Mouse (Mus musculus) megakaryocyte, adult 5-6 weeks (primary cell): ENCODE results near the gene BC030867. TPM values are rescaled to one million over a fixed set of nuclear protein-coding genes. Genes with fewer than 3 reads are reported as not detected.
"Not testable (repeated sequence)": the region's sequence is repeated elsewhere in the genome, so short reads cannot be mapped to it uniquely, and the experiment has no call there.

Experiments
- ATAC-seq: 2 replicates; pipeline ENCODE4 v1.8.0; 2016; ENCODE audit warnings: mild to moderate bottlenecking, inconsistent platforms; ENCODE audit not compliant: poor library complexity, severe bottlenecking
- total RNA-seq, 2 experiments: library from RNA; stranded (forward) in 1 of 2; stranded (reverse) in 1 of 2; fragments of 153-499, 151-499 nt in 1 of 2; fragments of 221-1000, 200-1000 nt in 1 of 2; gene quantifications; 2 replicates each; pipeline versions ENCODE4 v1.2.3 to v1.2.4; 2015 to 2017

Gene BC030867
- total RNA-seq, 2 experiments from 2014 or later: 5.0 to 8.7 TPM

DNA sequence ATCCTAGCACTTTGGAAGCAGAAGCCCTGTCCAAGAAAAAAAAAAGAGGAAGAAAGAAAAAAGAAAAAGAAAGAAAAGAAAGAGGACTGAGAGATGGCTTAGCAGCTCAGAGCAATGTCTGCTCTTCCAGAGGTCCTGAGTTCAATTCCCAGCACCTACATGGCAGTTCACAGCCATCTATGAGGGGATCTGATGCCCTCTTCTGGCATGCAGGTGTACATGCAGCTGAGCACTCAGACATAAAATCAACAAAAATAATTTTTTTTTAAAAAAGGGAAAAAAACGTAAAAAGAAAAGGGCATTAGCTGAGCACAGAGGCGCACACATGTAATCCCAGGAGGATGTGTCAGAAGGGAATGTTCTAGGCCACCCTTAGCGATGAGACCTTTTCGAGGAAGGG is 1.8 kb upstream of the BC030867 start:
- no peak for ATAC-seq

DNA sequence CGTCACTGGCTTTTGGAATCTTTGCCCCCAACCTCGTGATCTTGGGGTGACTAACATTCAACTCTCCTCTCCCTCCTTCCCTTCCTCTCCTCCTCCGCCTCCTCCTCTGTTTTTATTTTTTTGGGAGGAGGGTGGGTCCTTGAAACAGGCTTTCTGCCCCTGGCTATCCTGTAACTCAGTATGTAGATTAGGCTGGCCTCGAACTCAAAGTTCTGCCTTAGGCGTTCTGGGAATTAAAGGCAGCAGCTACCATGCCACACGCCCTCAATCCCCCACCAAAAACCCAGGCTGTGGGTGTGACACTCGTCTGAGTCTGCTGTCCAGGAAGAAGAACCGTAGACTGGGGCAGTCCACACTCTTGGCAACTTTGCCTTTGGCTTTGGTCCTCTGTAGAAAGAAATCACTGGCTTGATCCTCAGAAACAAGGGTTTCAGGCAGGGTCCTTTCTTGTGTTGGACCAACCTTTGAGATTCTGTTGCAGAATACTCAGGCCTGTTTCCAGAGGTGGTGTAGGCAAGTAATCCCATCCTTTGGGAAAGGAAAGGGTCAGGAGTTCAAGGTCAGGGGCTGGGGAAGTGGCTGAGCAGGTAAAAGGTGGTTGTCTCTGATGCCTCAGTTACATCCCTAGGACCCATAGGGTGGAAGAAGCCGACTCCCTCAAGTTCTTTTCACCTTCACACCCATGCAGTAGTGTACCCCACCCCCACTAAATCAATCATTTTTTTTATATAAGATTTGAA is 839 bp downstream of the BC030867 start:
- no peak for ATAC-seq

DNA sequence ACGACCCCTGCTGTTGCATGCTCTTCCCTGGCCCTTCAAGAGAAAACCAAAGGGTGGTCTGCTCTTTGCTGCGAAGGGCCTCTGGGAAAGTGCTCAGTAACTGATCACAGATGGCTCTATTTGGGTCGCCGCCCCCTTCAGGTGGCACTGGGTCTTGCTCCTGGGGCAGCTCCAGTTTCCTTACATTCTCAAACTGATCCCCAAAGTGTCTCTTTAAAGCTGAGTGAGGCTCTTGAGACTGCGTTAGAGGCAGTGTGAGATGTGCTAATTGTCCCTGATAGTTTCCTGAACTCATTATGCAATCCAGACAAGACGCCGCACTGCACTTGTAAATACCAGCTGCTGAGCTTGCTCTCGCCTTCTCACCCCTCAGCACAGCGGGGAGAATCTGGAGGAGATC is 8.8 kb downstream of the BC030867 start:
- no peak for ATAC-seq

DNA sequence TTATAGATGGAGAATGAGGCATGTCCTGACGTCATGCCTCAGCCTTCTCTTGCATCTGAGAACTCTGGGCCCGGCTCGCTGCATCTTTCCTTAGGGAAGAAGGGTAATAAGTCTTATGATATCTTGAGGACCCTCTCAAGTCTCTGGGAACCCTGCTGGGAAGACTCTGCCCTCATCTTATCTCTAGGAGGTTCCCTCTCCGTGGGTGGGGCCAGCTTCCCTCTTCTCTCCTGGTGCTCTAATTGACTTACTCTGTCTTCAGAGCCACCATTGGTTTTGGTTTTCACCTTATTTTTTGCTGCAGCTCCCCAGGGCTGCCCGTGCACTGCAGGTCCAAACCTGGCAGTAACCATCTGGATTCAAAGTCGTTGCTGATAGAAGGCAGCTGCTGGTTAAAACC is 9.4 kb downstream of the BC030867 start:
- ATAC-seq: no peak

DNA sequence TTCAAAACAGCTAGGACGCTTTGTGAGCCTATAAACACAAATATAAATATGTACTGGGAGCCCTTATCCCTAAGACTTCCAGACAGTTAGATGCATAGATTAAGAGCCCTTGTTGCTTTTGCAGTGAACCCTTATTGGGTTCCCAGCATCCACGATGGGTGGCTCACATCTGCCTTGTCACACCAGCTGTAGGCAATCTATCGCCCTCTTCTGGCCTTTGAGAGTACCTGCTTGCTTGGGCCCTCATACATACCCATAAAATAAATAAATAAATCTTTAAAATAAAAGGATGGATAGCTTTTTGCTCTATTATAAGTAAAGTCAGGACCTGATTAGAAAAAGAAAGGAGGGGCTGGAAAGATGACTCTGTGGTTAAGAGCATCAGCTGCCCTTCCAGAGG is 9.8 kb downstream of the BC030867 start:
- ATAC-seq: no peak

DNA sequence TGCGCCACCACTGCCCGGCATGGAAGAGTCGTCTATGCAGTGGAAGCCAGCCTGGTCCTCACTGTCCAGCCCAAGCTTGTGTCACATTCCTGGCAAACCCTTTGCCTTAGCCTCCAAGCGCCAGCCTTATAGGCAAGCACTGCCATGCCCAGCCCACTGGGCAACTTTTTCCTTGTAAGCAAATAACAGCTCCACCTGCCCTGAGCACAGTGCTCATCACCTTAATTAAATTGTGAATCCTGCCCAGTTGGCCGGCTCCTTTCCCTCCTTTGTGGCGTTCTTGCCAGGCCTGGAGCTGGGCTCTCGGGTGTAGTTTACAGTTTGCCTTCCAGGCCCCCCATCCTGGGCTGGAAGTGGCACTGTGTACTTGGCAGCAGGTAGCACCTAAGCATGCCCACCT is 14.5 kb downstream of the BC030867 start:
- ATAC-seq: no peak

DNA sequence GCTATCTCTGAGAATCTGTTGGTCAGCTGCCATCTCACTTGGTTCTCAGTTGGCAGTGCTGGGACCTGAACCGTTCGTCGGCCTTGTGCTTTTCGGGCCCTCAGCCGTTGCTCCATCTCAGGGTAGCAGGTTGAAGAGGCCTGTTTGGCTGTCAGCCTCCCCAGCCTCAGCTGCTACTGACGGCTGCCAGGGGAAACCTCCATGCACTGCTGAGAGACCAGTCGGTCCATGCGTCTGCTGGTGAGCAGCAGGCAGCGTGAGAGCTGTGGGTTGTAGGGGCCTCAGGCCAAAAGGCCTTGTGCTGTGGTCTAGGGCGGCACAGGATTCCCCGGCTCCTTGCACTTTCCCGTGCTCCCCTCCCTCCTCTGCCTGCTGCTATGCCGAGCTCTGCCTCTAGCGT is 17.1 kb downstream of the BC030867 start:
- ATAC-seq: no peak

DNA sequence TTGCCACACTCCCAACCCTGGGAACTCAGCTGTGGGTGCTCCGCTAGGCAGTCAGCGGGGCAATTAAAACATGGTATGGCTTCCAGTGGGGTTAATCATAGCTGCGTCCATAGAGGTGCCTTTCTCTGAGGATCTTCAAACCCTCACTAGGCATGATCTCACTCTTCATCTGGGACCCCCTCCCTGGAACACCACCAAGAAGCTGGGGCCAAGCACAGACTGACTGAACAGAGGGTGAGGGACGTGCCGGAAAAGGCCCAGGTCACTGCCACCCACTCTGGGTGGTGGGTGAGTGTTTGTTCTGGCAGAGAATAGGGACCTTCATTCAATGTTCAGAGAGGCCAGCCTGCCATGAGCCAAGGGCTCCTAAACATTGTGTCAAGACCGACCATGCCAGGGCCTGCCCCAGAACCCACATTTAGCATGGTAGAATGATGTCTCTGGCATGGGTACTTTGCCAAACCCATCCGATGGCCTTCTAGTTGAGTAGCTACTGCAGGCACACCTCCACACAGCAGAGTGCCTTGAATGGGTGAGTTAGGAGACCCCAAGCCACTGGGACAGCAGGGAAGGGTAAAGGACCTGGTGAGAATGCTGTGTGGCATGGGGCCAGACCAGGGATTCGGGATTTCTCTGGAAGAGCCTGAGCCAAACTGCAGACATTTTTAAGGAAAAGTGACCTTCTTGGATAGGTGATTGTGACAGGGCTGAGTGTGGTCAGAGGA is 18.1 kb downstream of the BC030867 start:
- ATAC-seq: no peak

DNA sequence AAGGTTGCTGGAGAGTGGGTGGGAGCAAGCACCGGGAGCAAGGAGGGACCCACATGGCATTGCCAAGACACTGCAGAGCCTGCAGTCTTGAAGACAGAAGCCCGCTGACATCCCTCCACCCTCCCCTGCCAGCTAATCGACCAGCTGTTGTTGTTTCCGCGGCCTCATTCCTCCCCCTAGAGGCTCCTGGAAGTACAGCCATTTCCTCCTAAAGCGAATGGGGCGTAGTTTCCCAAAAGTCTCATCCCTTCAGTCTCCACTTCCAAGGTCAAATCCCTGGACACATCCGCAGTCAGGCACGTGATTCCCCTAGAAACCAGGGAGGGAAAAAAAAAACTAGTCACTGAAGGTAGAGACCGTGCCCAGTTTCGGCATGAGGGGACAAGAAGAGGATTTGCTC is 18.8 kb downstream of the BC030867 start:
- peak; percentile 87 for ATAC-seq

DNA sequence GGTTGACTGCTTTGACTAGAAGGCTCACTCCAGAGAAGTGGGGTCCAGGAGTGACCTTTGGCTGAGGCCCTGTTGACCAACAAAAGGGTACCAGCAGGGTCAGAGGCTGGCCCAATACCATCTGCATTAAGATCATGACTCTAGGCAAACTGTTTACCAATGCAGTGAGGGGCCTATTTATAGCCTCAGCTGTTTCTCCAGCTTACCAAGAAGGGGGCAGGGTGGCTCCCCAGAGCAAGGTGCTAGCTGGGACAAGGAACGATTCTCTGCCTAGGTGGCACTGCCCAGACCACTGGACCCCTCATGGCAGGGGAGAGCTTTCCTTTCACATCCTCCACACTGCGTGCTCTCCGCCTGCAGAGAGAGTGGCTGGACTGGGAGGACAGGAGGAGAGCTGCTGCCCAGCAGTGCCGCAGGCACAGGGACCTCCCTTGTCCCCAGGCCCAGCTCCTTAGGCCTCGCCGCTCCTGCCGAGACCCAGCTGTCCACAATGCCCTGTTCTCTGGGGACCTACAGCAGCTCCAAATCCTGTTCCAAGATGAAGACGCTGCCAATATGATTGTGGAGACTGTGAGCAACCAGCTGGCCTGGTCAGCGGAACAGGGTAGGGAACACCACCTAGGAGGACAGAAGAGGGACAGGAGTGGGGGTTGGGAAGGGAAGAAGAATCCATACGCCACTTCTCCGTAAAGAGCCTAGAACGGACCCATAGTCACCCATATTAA is 20.0 kb downstream of the BC030867 start, which contains the start of gene Asb16:
TSS of gene Asb16 (plus strand) at position 224 of the 725 bp plus-strand sequence.
- no peak for ATAC-seq

DNA sequence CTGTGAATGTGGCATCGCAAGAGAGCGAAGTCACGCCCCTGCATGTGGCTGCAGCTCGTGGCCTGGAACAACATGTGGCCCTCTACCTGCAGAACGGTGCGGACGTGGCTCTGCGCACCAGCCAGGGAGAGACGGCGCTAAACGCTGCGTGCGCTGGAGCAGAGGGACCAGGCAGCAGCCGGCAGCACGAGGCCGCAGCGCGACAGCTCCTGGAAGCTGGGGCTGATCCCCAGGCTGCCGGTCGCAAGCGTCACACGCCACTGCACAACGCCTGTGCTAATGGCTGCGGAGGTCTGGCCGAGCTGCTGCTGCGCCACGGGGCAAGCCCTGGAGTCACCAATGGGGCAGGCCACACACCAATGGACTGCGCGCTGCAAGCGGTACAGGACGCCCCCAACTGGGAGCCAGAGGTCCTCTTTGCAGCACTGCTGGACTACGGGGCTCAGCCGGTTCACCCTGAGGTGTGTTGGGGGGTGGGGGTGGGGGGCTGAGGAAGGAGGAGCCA is 27.8 kb downstream of the BC030867 start:
- ATAC-seq: peak; percentile 51

DNA sequence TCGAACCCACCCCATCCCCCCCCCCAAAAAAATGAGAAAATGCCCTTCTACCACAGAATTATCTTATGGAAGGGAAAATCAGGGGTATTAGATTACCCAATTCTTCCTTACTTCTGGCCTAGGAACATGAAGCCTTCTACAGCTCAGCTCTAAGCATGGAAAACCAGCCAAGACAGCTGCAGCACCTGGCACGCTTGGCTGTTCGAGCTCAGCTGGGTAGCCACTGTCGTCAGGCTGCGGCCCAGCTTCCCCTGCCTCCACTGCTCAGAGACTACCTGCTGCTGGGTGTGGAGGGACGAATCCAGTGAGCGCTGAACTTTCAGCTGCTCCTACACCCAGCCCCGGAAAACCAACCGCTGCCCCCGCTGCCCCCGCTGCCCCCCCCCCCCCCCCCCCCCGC is 29.1 kb downstream of the BC030867 start:
- ATAC-seq: no peak

DNA sequence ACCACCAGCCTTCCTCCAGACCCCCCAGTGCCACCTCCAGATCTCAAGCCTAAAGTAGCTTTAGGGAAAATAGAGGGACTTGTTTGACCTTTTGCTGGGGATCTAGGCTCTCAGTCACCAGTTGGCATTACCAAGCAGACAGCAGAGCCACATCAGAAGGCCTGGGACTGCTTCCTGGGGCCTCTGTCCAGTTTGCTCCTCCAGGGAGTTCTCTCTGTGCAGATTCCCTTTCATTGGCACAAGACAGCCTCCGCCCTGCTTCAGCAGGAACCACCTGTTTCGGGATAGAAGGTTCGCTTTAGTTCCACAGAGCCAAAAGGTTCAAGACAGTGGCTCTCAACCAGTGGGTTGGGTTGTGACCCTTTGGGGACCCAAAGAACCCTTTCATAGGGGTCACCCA is 30.9 kb downstream of the BC030867 start:
- ATAC-seq: no peak

DNA sequence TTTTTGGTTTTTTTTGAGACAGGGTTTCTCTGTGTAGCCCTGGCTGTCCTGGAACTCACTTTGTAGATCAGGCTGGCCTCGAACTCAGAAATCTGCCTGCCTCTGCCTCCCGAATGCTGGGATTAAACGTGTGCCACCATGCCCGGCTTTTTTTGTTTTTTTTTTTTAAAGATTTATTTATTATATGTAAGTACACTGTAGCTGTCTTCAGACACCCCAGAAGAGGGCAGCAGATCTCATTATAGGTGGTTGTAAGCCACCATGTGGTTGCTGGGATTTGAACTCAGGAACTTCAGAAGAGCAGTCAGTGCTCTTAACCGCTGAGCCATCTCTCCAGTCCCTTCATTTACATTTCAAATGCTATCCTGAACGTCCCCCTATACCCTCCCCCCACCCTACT is 31.6 kb downstream of the BC030867 start:
- ATAC-seq: not testable (repeated sequence)

DNA sequence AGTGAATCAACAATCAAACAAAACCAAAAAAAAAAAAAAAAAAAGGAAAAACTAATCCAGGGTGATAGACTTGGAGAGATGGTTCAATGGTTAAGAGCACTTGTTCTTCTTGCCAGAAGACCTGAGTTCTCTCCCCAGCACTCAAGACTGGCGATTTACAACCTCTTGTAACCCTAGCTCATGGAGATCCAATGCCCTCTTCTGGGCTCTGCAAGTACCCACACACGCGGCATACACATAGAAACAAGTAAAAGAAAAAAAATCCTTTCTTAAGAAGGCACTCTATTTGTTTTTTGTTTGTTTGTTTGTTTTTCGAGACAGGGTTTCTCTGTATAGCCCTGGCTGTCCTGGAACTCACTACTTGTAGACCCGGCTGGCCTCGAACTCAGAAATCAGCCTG is 35.2 kb downstream of the BC030867 start:
- no peak for ATAC-seq

DNA sequence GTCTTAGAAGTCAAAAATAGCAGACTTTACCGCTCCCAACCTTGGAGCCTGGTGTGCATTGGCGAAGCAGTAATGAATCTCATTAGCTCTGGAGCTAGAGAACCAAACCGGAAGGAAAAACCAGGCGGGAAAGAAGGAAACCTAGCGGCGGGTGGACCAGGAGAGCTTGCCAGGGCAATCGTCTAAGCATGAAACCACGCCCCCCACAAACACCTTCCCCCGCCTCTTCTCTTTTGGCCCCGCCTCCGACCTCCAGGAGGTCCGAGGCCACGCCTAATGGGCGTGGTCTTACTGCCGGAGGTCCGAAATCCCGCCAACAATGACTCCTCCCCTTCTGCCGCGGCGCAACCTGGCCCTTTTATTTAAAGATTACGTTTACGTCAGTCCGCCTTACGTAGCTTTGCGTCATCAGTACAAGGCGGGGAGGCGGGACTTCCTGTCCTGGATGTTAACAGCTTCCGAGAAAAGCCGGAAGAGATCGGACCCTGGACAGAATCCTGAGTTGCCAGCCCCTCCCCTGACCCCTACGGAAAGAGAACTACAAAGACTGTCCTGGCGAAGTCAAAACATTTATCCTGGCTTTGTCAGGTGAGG is 35.9 kb downstream of the BC030867 start, which contains the start of gene Tmub2:
TSS of gene Tmub2 (plus strand) at position 431 of the 594 bp plus-strand sequence.
- peak; percentile 88 for ATAC-seq

DNA sequence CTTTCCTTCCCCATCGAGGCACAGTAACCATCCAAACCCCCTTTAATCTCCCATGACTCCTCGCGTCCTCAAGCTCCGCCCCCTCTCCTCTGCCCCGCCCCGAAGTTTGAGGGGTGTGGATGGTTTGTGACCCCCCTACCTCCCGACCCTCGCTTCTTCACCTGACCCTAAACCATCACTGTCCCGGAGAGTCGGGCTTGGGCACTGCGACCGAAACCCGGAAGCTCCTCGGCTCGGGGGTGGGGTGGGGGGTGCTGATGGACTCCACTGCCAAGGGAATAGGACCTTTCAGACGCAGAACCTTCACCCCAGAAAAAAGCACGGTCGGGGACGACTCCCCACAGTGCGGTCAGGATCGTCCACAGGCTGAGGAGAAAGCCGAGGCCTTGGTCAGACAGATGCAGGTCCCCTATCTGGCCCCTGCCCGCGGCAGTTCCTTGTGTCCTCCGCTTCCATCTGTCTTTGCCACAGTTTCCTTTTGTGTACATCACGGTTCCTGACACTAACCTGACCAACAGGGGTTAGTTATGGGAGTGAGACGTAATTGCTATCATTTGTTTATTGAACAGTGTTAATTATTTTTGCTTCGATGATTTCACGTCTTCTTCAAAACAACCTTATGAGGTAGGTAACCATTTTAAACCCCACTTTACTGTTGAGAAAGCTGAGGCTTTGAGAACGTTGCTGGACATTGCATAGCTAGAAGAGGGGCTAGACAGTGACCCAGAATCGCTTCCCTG is 36.6 kb downstream of the BC030867 start:
- peak; percentile 67 for ATAC-seq

DNA sequence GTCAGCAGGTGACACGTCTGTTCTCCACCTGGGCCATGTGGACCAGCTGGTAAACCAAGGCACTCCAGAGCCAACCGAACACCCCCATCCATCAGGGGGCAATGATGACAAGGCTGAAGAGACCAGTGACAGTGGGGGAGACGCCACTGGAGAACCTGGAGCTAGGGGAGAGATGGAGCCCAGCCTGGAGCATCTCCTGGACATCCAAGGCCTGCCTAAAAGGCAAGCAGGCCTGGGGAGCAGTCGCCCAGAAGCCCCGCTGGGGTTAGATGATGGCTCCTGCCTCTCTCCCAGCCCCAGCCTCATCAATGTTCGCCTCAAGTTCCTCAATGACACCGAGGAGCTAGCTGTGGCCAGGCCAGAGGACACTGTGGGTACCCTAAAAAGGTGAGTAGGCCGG is 38.8 kb downstream of the BC030867 start:
- no peak for ATAC-seq

DNA sequence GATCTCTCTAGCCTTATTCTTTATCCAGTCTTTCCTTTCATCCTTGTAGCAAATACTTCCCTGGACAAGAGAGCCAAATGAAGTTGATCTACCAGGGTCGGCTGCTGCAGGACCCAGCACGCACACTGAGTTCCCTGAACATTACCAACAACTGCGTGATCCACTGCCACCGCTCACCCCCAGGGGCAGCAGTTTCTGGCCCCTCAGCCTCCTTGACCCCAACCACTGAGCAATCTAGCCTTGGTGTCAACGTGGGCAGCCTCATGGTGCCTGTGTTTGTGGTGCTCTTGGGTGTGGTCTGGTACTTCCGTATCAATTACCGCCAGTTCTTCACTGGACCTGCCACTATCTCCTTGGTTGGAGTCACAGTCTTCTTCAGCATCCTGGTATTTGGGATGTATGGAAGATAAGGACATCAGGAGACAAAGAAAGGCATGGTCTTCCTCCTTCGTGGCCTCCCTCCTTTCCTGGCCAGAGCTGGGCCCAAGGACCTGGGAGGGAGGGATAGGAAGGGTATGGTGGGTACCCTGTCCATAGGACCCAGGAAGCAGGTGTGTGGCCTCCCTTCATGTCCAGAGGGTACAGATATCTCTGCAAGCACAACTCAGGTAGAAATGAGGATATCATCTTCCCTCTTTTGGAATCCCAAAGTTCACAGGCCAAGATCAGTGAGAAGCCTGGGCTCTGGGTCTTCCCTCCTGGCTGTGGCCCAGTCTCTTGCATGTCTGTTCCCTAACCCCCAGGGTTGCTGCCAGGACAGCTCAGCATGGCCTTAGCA is 39.5 kb downstream of the BC030867 start:
- no peak for ATAC-seq

DNA sequence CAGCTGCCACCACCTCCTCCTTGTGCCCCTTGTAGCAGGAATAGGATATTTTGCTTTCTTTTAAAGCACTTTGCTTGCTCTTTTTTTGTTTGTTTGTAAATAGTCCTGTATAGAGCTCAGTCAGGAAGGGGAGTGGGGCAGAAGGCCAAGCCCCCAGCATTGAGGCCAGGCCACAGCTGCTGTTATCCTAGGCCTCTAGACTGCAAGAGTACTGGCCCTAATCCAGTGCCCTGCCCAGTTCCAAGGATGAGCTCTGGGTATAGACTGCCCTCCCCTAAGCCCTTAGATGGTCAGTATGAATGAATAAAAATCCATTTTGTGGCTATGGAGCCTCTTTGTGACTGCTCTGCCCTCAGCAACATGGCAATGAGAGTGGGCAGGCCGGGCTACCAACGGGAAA is 40.2 kb downstream of the BC030867 start:
- ATAC-seq: no peak
